Mouse (Mus musculus) midbrain, embryonic 13.5 days (tissue): ENCODE measurements at regions not wholly inside any gene's neighbourhood (a gene's known extent, or its start where the extent isn't known, plus 50 kb on each side); places are given as distances from the start of the nearest gene placed in this dataset.

ENCODE experiments used
- ATAC-seq: fragments of 200-750 bp; cut with Nextera tagmentation; 2 replicates; pipeline ENCODE4 v1.8.0; 2017; ENCODE audit warnings: mild to moderate bottlenecking, moderate TSS enrichment, moderate library complexity
- H3K27ac ChIP-seq: fragments of 300-500 bp; sonication (generic); 2 replicates; pipeline ENCODE4 v1.5.1; 2015; ENCODE audit warnings: inconsistent platforms, mild to moderate bottlenecking, moderate library complexity
- H3K27me3 ChIP-seq: fragments of 300-500 bp; sonication (generic); 2 replicates; pipeline ENCODE4 v1.6.1; 2015; ENCODE audit warnings: mild to moderate bottlenecking, inconsistent platforms
- H3K36me3 ChIP-seq: fragments of 300-500 bp; sonication (generic); 2 replicates; pipeline ENCODE4 v1.6.1; 2015; ENCODE audit warnings: mild to moderate bottlenecking, inconsistent platforms
- H3K4me1 ChIP-seq: fragments of 300-500 bp; sonication (generic); replicated peaks from 2 replicates; pipeline ENCODE4 v1.6.1; 2015; ENCODE audit warnings: inconsistent platforms
- H3K4me2 ChIP-seq: fragments of 300-500 bp; sonication (generic); replicated peaks from 2 replicates; pipeline ENCODE4 v1.6.1; 2015; ENCODE audit warnings: moderate library complexity, mild to moderate bottlenecking, inconsistent platforms
- H3K4me3 ChIP-seq: fragments of 300-500 bp; sonication (generic); replicated peaks from 2 replicates; pipeline ENCODE4 v1.5.1; 2015; ENCODE audit warnings: mild to moderate bottlenecking, inconsistent platforms
- H3K9ac ChIP-seq: fragments of 300-500 bp; sonication (generic); replicated peaks from 2 replicates; pipeline ENCODE4 v1.6.1; 2015; ENCODE audit warnings: mild to moderate bottlenecking, inconsistent platforms
- H3K9me3 ChIP-seq: fragments of 300-500 bp; sonication (generic); 2 replicates; pipeline ENCODE4 v1.6.1; 2016; ENCODE audit warnings: mild to moderate bottlenecking, inconsistent platforms
- WGBS: fragments of 180-500 bp; shearing (Covaris S2); methylation state at CpG from one replicate; pipeline ENCODE4 v1.1.7; 2015; 5-methylcytosine and 5-hydroxymethylcytosine counted together

- WGBS = 72% methylated on average over 8 of the region's 8 CpGs
- ATAC-seq = no peak
Measured at GRCm38 (mm10) chr11:26972533-26973081, 378.8 kb upstream of the Vrk2 start.

GRCm38 (mm10) chr11:26971161-26971560 is 377.4 kb upstream of the Vrk2 start:
- ATAC-seq = no peak
- Histone ChIP-seq H3K36me3 (no peaks in the 10 kb centered on the region), H3K27ac (no peak overlapping the region), H3K4me3 (no peak overlapping the region), H3K4me1 (0 out of 2 replicates have a peak, but pooled peaks cover 4% of the 10 kb centered on the region), H3K9me3 (no peaks in the 10 kb centered on the region), H3K27me3 (no peaks in the 10 kb centered on the region), H3K9ac (no peak overlapping the region), H3K4me2 (no peak overlapping the region)
- 62% methylated on average over 2 of the region's 2 CpGs for WGBS

More at GRCm38 (mm10) chr11:26972533-26973081, 378.8 kb upstream of the Vrk2 start:
- no peaks in the 10 kb centered on the region for H3K36me3 ChIP-seq
- H3K4me3 ChIP-seq = no peak overlapping the region
- H3K4me1 ChIP-seq = 0 out of 2 replicates have a peak, but pooled peaks cover 4% of the 10 kb centered on the region
- no peaks in the 10 kb centered on the region for H3K9me3 ChIP-seq
- H3K4me2 ChIP-seq = no peak overlapping the region
- H3K27ac ChIP-seq = 0 out of 2 replicates have a peak overlapping the region, but pooled peaks have one; percentile 8
- H3K27me3 ChIP-seq = no peaks in the 10 kb centered on the region
- H3K9ac ChIP-seq = no peak overlapping the region

GRCm38 (mm10) chr11:26967427-26967826 is 373.6 kb upstream of the Vrk2 start:
- Histone ChIP-seq H3K9me3 (no peaks in the 10 kb centered on the region), H3K36me3 (no peaks in the 10 kb centered on the region), H3K4me1 (peaks cover 8% of the 10 kb centered on the region), H3K4me2 (no peak overlapping the region), H3K4me3 (no peak overlapping the region), H3K27me3 (no peaks in the 10 kb centered on the region), H3K27ac (no peak overlapping the region), H3K9ac (no peak overlapping the region)
- 74% methylated on average over 4 of the region's 4 CpGs for WGBS
- no peak for ATAC-seq

- Histone ChIP-seq H3K27ac (peak overlapping the region; percentile 39), H3K9ac (no peak overlapping the region), H3K9me3 (no peaks in the 10 kb centered on the region), H3K4me3 (no peak overlapping the region), H3K4me2 (no peak overlapping the region), H3K4me1 (peaks cover 19% of the 10 kb centered on the region), H3K27me3 (no peaks in the 10 kb centered on the region), H3K36me3 (no peaks in the 10 kb centered on the region)
- peak; percentile 22; the same call in 1 of the 2 replicates for ATAC-seq
- WGBS = 44% methylated on average over 8 of the region's 8 CpGs
Measured at GRCm38 (mm10) chr11:26962928-26963667, 369.3 kb upstream of the Vrk2 start.

- peak; percentile 43 for ATAC-seq
- no peaks in the 10 kb centered on the region for H3K9me3 ChIP-seq
- no peak overlapping the region for H3K4me2 ChIP-seq
- WGBS = 53% methylated on average over 18 of the region's 18 CpGs
- no peaks in the 10 kb centered on the region for H3K27me3 ChIP-seq
- H3K9ac ChIP-seq = no peak overlapping the region; the same call in 1 of the 2 replicates
- H3K4me1 ChIP-seq = peaks cover 19% of the 10 kb centered on the region
- no peaks in the 10 kb centered on the region for H3K36me3 ChIP-seq
- peak overlapping the region; percentile 39 for H3K27ac ChIP-seq
- no peak overlapping the region for H3K4me3 ChIP-seq
Measured at GRCm38 (mm10) chr11:26962040-26962927, 368.5 kb upstream of the Vrk2 start.

- H3K4me1 ChIP-seq = peaks cover 19% of the 10 kb centered on the region
- H3K27ac ChIP-seq = 0 out of 2 replicates have a peak overlapping the region, but pooled peaks have one; percentile 44
- H3K9ac ChIP-seq = no peak overlapping the region
- peak overlapping the region; percentile 37 for H3K4me2 ChIP-seq
- no peaks in the 10 kb centered on the region for H3K36me3 ChIP-seq
- WGBS = 2% methylated on average over 5 of the region's 5 CpGs
- no peaks in the 10 kb centered on the region for H3K9me3 ChIP-seq
- no peak overlapping the region for H3K4me3 ChIP-seq
- peak; percentile 99 for ATAC-seq
- no peaks in the 10 kb centered on the region for H3K27me3 ChIP-seq
Measured at GRCm38 (mm10) chr11:26961336-26961980, 367.7 kb upstream of the Vrk2 start.

GRCm38 (mm10) chr11:26956153-26956552 is 362.4 kb upstream of the Vrk2 start:
- Histone ChIP-seq H3K4me2 (no peak overlapping the region), H3K4me3 (no peak overlapping the region), H3K9ac (no peak overlapping the region), H3K36me3 (no peaks in the 10 kb centered on the region), H3K27ac (no peak overlapping the region), H3K9me3 (no peaks in the 10 kb centered on the region), H3K27me3 (no peaks in the 10 kb centered on the region), H3K4me1 (peaks cover 5% of the 10 kb centered on the region)
- no peak for ATAC-seq
- 85% methylated on average over 3 of the region's 3 CpGs for WGBS

GRCm38 (mm10) chr11:26931766-26932165 is 338.0 kb upstream of the Vrk2 start:
- Histone ChIP-seq H3K4me3 (no peak overlapping the region), H3K9ac (no peak overlapping the region), H3K27me3 (no peaks in the 10 kb centered on the region), H3K4me1 (peaks cover 3% of the 10 kb centered on the region; the same call in 1 of the 2 replicates), H3K27ac (no peak overlapping the region), H3K4me2 (no peak overlapping the region), H3K36me3 (no peaks in the 10 kb centered on the region), H3K9me3 (no peaks in the 10 kb centered on the region)
- ATAC-seq = peak; percentile 77; the same call in 1 of the 2 replicates
- WGBS = 0% methylated on average over 3 of the region's 3 CpGs

GRCm38 (mm10) chr11:26907099-26907498 is 313.3 kb upstream of the Vrk2 start:
- 85% methylated on average over 3 of the region's 3 CpGs for WGBS
- Histone ChIP-seq H3K27me3 (no peaks in the 10 kb centered on the region), H3K4me1 (no peaks in the 10 kb centered on the region), H3K4me3 (no peak overlapping the region), H3K9me3 (no peaks in the 10 kb centered on the region), H3K36me3 (no peaks in the 10 kb centered on the region), H3K4me2 (no peak overlapping the region), H3K9ac (no peak overlapping the region), H3K27ac (no peak overlapping the region)
- no peak for ATAC-seq

GRCm38 (mm10) chr11:26881635-26882034 is 287.8 kb upstream of the Vrk2 start:
- Histone ChIP-seq H3K9ac (no peak overlapping the region), H3K27me3 (no peaks in the 10 kb centered on the region), H3K4me1 (no peaks in the 10 kb centered on the region), H3K4me2 (no peak overlapping the region), H3K9me3 (no peaks in the 10 kb centered on the region), H3K4me3 (no peak overlapping the region), H3K27ac (no peak overlapping the region), H3K36me3 (no peaks in the 10 kb centered on the region)
- ATAC-seq = no peak
- WGBS = 42% methylated on average over 6 of the region's 6 CpGs
